Mouse (Mus musculus) small intestine, adult 2 months (tissue): ENCODE results near the gene Hist2h2be. TPM values are rescaled to one million over a fixed set of nuclear protein-coding genes. Genes with fewer than 3 reads are reported as not detected.
"Not testable (repeated sequence)": the region's sequence is repeated elsewhere in the genome, so short reads cannot be mapped to it uniquely, and the experiment has no call there.

Experiments
- H3K27ac ChIP-seq: fragments of 200-500 bp; 2 replicates; pipeline ENCODE4 v1.5.1; 2012; ENCODE audit warnings: low read depth, low read length, control low read depth, inconsistent platforms; ENCODE audit not compliant: insufficient read depth
- H3K27me3 ChIP-seq: fragments of 200-500 bp; 2 replicates; pipeline ENCODE4 v1.6.1; 2012; ENCODE audit warnings: mild to moderate bottlenecking, moderate library complexity, low read length, inconsistent platforms; ENCODE audit not compliant: control insufficient read depth, insufficient read depth
- H3K36me3 ChIP-seq: fragments of 200-500 bp; 2 replicates; pipeline ENCODE4 v1.6.1; 2012; ENCODE audit warnings: mild to moderate bottlenecking, low read length, control low read depth, inconsistent platforms; ENCODE audit not compliant: control insufficient read depth, insufficient read depth
- H3K4me1 ChIP-seq: fragments of 200-500 bp; 2 replicates; pipeline ENCODE4 v1.6.1; 2012; ENCODE audit warnings: low read length, inconsistent platforms, mixed read lengths; ENCODE audit not compliant: control insufficient read depth, insufficient read depth, insufficient read length
- H3K4me3 ChIP-seq: fragments of 200-500 bp; 2 replicates; pipeline ENCODE4 v1.5.1; 2012; ENCODE audit warnings: low read depth, mild to moderate bottlenecking, control low read depth, inconsistent platforms, low read length, moderate library complexity
- CTCF ChIP-seq: fragments of 200-500 bp; IDR thresholded peaks from 2 replicates; pipeline ENCODE4 v1.5.1; 2012; ENCODE audit warnings: low read depth, mild to moderate bottlenecking, control low read depth, inconsistent platforms, low read length, moderate library complexity, mixed read lengths; ENCODE audit not compliant: insufficient replicate concordance, insufficient read length; ENCODE audit errors: extremely low read depth
- POLR2A ChIP-seq: fragments of 200-500 bp; IDR thresholded peaks from 2 replicates; pipeline ENCODE4 v1.6.1; 2012; ENCODE audit warnings: low read depth, mild to moderate bottlenecking, control low read depth, inconsistent platforms, low read length, moderate library complexity
- WGBS: fragments of 180-500 bp; shearing (Covaris S2); methylation state at CpG from one replicate; pipeline ENCODE4 v1.1.7; 2018; 5-methylcytosine and 5-hydroxymethylcytosine counted together
- polyA plus RNA-seq: library from polyadenylated mRNA; depleted of rRNA; stranded (reverse); fragments of >200 nt; gene quantifications from 2 replicates; pipeline ENCODE4 v1.2.3, GENCODE M21; 2012

Gene Hist2h2be
- polyA plus RNA-seq, 1 experiment: 1.4 TPM

DNA sequence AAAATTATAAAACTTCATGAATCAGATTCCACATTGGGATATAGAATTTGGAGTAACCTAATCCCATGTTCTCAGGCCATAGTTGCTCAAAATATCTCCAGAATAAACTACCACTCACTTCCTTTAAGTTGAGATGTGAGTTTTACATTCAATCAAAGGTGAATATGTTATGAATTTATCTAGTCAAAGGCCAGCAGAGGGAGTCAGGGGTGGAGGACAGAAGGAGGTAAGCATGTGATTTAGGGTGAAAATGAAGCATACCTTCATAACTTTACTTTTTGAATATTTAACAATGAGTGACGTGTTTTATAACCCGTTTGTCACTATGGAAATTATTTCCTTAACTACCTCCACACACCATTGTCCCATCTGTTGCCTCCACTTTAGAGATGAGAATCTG is 14.0 kb downstream of the Hist2h2be start:
- TF ChIP-seq CTCF: no peak
- no peak for TF ChIP-seq POLR2A
- H3K27me3 ChIP-seq: no peaks in the 10 kb centered on the region
- 84% methylated on average over 2 of the region's 2 CpGs for WGBS

DNA sequence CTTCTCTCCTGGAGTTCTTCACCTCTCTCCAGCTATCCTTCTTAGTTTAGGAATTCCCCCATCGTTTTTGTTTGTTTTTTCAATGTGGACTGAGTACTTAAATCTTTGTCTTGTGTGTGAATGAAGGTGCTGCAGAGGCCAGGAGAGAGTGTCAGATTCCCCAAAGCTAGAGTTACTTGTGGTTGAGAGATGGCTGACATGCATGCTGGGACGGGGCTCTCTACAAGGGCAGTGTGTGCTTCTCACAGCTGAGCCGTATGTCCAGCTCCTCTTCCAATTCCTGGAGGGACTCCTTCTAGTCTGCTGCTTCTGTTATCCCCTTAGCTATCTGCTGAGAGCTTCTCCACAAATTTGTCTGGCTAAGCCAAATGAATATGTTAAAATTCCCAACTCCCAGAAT is 14.9 kb downstream of the Hist2h2be start:
- no peaks in the 10 kb centered on the region for H3K36me3 ChIP-seq
- no peaks in the 10 kb centered on the region for H3K27me3 ChIP-seq
- no peaks in the 10 kb centered on the region; the same call in 1 of the 2 replicates for H3K4me1 ChIP-seq
- no peak overlapping the region for H3K27ac ChIP-seq
- 67% methylated on average over 3 of the region's 3 CpGs for whole genome bisulfite sequencing
- no peak overlapping the region for H3K4me3 ChIP-seq
- no peak for TF ChIP-seq CTCF
- TF ChIP-seq POLR2A: no peak

More for the DNA sequence above, 14.0 kb downstream of the Hist2h2be start:
- H3K36me3 ChIP-seq: no peaks in the 10 kb centered on the region
- H3K27ac ChIP-seq: no peak overlapping the region
- no peaks in the 10 kb centered on the region; the same call in 1 of the 2 replicates for H3K4me1 ChIP-seq
- H3K4me3 ChIP-seq: no peak overlapping the region

DNA sequence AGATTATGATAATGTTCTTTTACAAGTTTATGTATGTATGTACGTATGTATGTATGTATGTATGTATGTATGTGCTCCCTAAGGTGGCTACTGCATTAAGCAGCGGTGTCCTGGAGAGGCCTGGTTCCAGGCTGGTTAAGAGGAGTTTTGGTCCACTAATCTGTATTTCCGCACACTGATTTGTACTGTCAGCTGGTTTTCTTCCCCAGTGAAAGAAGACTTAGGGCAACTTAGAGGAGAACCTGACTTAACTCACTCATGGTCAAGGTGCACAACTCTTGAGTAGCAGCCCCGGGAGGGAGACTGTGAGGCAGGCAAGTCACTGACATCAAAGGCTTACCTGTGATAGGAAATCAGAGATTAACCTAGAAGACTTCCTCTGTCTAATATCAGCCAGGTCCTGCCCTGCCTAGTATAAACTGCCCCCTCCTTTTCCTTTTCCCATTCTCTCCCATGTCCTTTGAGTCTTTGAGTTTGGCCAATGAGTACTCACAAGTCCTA is 16.0 kb downstream of the Hist2h2be start:
- Histone ChIP-seq H3K36me3 (no peaks in the 10 kb centered on the region), H3K27me3 (no peaks in the 10 kb centered on the region), H3K4me1 (no peaks in the 10 kb centered on the region; the same call in 1 of the 2 replicates), H3K4me3 (no peak overlapping the region), H3K27ac (peak overlapping the region; percentile 17; the same call in 1 of the 2 replicates)
- 67% methylated on average over 4 of the region's 4 CpGs for WGBS
- TF ChIP-seq POLR2A (no peak), CTCF (no peak)

DNA sequence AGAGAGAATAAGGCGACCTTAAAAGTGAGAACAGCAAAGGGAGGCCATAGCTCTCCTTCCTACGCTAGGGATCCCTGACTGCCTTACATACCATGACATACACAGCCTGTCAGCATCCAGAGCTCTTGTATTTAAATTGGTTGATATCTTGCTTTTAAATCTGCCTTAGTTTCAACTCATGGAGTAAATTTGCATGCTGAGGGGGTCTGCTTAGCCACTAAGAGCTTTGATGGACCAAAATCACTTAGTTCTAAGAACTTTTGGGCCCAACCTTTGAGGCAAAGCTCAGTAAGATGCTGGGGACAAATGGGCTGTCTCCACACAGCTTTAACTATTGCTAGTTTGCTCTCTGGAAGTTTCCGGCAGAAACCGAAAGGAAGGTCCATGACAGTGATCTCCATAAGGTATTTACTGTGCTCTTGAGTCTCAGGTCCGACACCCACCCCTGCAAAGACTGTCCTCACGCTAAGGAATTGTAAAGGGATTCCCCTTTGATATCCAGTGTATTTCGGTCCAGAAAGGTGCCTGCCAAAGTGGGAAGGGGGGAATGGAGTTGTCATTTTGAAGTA is 16.5 kb downstream of the Hist2h2be start:
- H3K36me3 ChIP-seq: no peaks in the 10 kb centered on the region
- no peaks in the 10 kb centered on the region; the same call in 1 of the 2 replicates for H3K4me1 ChIP-seq
- H3K27ac ChIP-seq: peak overlapping the region; percentile 17; the same call in 1 of the 2 replicates
- no peak overlapping the region; the same call in 1 of the 2 replicates for H3K4me3 ChIP-seq
- H3K27me3 ChIP-seq: no peaks in the 10 kb centered on the region
- 22% methylated on average over 7 of the region's 7 CpGs for WGBS
- TF ChIP-seq POLR2A (no peak), CTCF (no peak)

DNA sequence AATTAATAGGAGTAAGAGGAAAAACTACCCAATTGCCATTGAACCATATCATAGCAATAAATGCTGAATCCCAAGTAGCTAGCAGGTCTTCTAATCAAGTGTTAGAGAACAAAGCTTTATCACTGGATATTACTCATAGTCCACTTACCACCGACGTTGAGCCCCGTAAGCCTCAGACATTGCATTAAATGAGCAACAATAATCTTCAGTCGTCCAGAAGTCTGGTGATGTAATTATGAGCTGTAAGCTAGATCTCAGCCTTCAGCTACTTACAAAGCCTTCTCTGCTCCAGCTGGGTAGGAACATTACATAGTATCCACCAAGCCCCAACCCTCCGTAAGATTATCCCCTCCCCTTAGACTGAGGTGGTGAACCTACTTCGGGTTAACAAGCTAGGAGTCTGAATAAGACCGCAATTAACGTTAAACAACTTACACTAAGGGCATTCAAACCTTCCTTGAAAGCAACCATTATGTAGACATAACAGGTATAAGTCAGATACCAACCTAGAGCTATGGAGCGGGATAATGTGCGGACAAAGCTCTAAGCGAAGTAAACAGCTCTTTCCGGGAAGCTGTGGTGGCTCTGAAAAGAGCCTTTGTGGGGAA is 17.1 kb downstream of the Hist2h2be start:
- no peak for TF ChIP-seq POLR2A
- TF ChIP-seq CTCF: no peak
- H3K4me1 ChIP-seq: no peaks in the 10 kb centered on the region; the same call in 1 of the 2 replicates
- no peaks in the 10 kb centered on the region for H3K27me3 ChIP-seq
- peak overlapping the region; percentile 58 for H3K4me3 ChIP-seq
- H3K36me3 ChIP-seq: no peaks in the 10 kb centered on the region
- WGBS: 3% methylated on average over 12 of the region's 12 CpGs
- peak overlapping the region; percentile 17; the same call in 1 of the 2 replicates for H3K27ac ChIP-seq

DNA sequence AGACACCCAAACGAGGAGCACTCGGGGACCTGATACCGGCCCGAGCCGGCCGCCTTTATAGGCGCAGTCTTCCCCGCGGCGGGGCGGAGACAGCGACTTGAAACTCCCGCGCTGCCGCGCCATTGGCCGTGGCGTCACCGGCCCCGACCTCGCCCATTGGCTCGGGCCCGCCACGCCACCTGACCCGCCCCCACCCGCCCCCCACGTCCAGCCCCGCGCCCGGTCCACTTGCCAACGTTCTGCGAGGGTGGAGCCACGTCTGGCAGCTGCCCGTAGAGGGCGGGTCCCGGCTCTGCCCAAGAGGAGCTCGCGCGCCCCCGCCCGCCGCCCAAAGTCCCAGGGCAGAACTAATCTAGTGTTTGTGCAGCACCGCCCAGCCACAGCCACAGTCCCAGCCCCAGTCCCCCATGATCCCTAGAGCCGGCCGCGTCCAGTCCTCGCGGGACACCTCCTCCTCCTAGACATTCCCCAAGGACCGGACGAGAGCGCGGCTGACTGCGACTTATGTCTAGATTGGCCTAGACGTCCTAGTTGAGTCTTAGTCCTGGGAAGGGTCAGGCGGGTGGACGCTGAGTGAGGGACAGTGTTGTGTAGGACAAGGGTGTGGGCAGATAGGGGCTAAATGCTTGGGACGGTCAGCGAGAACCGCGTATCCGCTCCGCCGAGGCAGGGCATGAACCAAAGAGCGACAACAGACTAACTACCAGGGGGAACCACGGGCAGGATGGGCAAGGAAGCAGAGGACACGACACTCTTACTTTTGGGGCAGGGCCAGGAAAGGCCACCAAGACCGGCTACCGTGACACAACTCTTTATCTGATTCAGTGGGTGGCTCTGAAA is 18.3 kb downstream of the Hist2h2be start, which contains the start of gene Hist2h3c2:
Gene Hist2h3c2 (minus strand): TSS at position 174 of the 840 bp plus-strand sequence.
- H3K27ac ChIP-seq: peak within 1 kb of the TSS; percentile 85
- not testable (repeated sequence) for H3K36me3 ChIP-seq, H3K27me3 ChIP-seq, H3K4me1 ChIP-seq
- under 1% methylated on average over 12 of the region's 68 CpGs for WGBS
- H3K4me3 ChIP-seq: peak within 1 kb of the TSS; percentile 59

DNA sequence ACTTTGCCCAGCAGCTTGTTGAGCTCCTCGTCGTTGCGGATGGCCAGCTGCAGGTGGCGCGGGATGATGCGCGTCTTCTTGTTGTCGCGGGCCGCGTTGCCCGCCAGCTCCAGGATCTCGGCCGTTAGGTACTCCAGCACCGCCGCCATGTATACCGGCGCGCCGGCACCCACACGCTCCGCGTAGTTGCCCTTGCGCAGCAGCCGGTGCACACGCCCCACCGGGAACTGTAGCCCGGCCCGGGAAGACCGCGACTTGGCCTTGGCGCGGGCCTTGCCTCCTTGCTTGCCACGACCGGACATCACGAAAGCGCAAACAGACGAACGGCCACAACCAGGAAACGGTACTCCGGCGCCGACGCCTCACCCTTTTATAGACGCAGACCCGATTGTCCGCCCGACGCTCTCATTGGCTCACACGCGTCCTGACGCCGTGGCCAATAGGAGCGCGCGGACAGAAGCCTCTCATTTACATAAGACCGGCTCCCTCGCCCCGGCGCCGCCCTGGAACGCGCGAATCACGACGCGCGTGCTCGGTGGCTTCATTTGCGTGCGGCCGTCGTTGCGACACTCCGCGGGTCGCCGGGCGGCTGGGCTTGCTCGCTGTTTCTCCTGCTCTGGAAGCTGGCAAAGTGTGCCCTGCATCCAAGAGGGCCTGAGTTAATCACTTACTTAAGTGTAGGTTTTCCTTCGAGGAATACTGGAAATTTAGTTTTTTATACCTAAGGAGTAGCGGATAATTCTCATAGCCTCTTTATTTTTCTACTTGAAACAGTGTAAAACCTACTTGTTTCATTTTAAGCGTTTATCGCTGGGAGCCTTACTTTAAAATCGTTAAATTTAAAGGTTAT is 19.3 kb downstream of the Hist2h2be start, which contains the start of gene Hist2h2aa2:
Gene Hist2h2aa2 (minus strand): TSS at position 328 of the 850 bp plus-strand sequence.
- Histone ChIP-seq H3K27ac (peak within 1 kb of the TSS; percentile 85), H3K4me3 (peak within 1 kb of the TSS; percentile 59)
- not testable (repeated sequence) for H3K36me3 ChIP-seq, H3K4me1 ChIP-seq, H3K27me3 ChIP-seq
- 0 out of 2 replicates have a peak, but pooled peaks have one; percentile 34 for TF ChIP-seq POLR2A
- 1% methylated on average over 39 of the region's 85 CpGs for WGBS
